Mouse (Mus musculus) liver, adult 2 months (tissue): Measurements from ENCODE around the gene Csnk1d.

Experiments
- CTCF ChIP-seq: fragments of 200-500 bp; IDR thresholded peaks from 2 replicates; pipeline ENCODE4 v1.5.1; 2011; ENCODE audit warnings: low read depth, low read length, control low read depth
- POLR2A ChIP-seq: fragments of 200-500 bp; IDR thresholded peaks from 2 replicates; pipeline ENCODE4 v1.6.1; 2011; ENCODE audit warnings: low read length, control low read depth; ENCODE audit not compliant: insufficient read depth; ENCODE audit errors: extremely low read depth

GRCm38 (mm10) chr11:121033118-121033517, 42.0 kb upstream of the Csnk1d start:
- TF ChIP-seq CTCF, result no peak
- TF ChIP-seq POLR2A, result no peak
